Mouse (Mus musculus) MEL (cell line): ENCODE measurements around the gene Lilra5. TPM values are rescaled to one million over a fixed set of nuclear protein-coding genes. Genes with fewer than 3 reads are reported as not detected.
"Not testable (repeated sequence)": the region's sequence is repeated elsewhere in the genome, so short reads cannot be mapped to it uniquely, and the experiment has no call there.

Source experiments
- DNase-seq: peaks from one replicate; pipeline ENCODE4 v3.0.0; 2011; ENCODE audit warnings: low read depth, low spot score
- H3K27ac ChIP-seq: 2 replicates; pipeline ENCODE4 v1.5.1; 2012; ENCODE audit warnings: low read depth, mild to moderate bottlenecking, control low read depth, low read length, moderate library complexity; ENCODE audit not compliant: control insufficient read depth
- H3K27me3 ChIP-seq, 2 experiments: fragments of 150-350 bp in 1 of 2; sonication (generic) in 1 of 2; 2 replicates each; pipeline ENCODE4 v1.6.1; 2012; ENCODE audit warnings: low read length in 2 of 2, mild to moderate bottlenecking in 2 of 2, improper control_type of control experiment in 1 of 2, moderate library complexity in 1 of 2; ENCODE audit not compliant: insufficient read depth in 2 of 2, control insufficient read depth in 1 of 2
- H3K36me3 ChIP-seq, 2 experiments: 2 replicates each; pipeline ENCODE4 v1.6.1; 2012 to 2014; ENCODE audit warnings: low read length in 2 of 2, improper control_type of control experiment in 1 of 2, inconsistent platforms in 1 of 2, mild to moderate bottlenecking in 1 of 2; ENCODE audit not compliant: insufficient read depth in 2 of 2, control insufficient read depth in 1 of 2
- H3K4me1 ChIP-seq, 2 experiments: fragments of 150-350 bp in 1 of 2; sonication (generic) in 1 of 2; 2 replicates each; pipeline ENCODE4 v1.6.1; 2012; ENCODE audit warnings: low read length in 2 of 2, improper control_type of control experiment in 1 of 2, mild to moderate bottlenecking in 1 of 2; ENCODE audit not compliant: insufficient read depth in 2 of 2, control insufficient read depth in 1 of 2
- H3K4me3 ChIP-seq, 2 experiments: fragments of 150-350 bp in 1 of 2; sonication (generic) in 1 of 2; 2 replicates each; pipeline ENCODE4 v1.5.1; 2012; ENCODE audit warnings: low read depth in 2 of 2, low read length in 2 of 2, mild to moderate bottlenecking in 2 of 2, moderate library complexity in 2 of 2, control low read depth in 1 of 2, improper control_type of control experiment in 1 of 2; ENCODE audit not compliant: control insufficient read depth in 1 of 2, insufficient read depth in 1 of 2
- H3K79me2 ChIP-seq: 2 replicates; pipeline ENCODE4 v1.6.1; 2012; ENCODE audit warnings: mild to moderate bottlenecking, low read length, moderate library complexity; ENCODE audit not compliant: control insufficient read depth, poor library complexity, insufficient read depth
- H3K9ac ChIP-seq: 2 replicates; pipeline ENCODE4 v1.6.1; 2012; ENCODE audit warnings: low read depth, mild to moderate bottlenecking, control low read depth, low read length, moderate library complexity; ENCODE audit not compliant: control insufficient read depth, poor library complexity, severe bottlenecking
- H3K9me3 ChIP-seq: fragments of 150-350 bp; sonication (generic); replicated peaks from 2 replicates; pipeline ENCODE4 v1.6.1; 2012; ENCODE audit warnings: mild to moderate bottlenecking, low read length, improper control_type of control experiment, moderate library complexity; ENCODE audit not compliant: insufficient read depth
- E2F4 ChIP-seq: IDR thresholded peaks from 2 replicates; pipeline ENCODE4 v1.6.1; 2011; ENCODE audit warnings: low read depth, low read length, improper control_type of control experiment, borderline replicate concordance
- ELF1 ChIP-seq: IDR thresholded peaks from 2 replicates; pipeline ENCODE4 v1.6.1; 2014; ENCODE audit warnings: low read depth, mild to moderate bottlenecking, inconsistent platforms, low read length, improper control_type of control experiment, moderate library complexity
- ETS1 ChIP-seq: IDR thresholded peaks from 2 replicates; pipeline ENCODE4 v1.6.1; 2012; ENCODE audit warnings: low read depth, mild to moderate bottlenecking, inconsistent platforms, low read length, improper control_type of control experiment, moderate library complexity
- GATA1 ChIP-seq: IDR thresholded peaks from 2 replicates; pipeline ENCODE4 v1.6.1; 2011; ENCODE audit warnings: low read depth, low read length, improper control_type of control experiment
- KAT2A ChIP-seq: conservative IDR thresholded peaks from 2 replicates; pipeline ENCODE4 v1.6.1; 2012; ENCODE audit warnings: low read depth, low read length, improper control_type of control experiment, inconsistent platforms
- MYC ChIP-seq: IDR thresholded peaks from 2 replicates; pipeline ENCODE4 v1.6.1; 2011; ENCODE audit warnings: low read depth, mild to moderate bottlenecking, low read length, improper control_type of control experiment, moderate library complexity
- POLR2A ChIP-seq, 2 experiments: IDR thresholded peaks; 2 replicates each; pipeline ENCODE4 v1.6.1; 2011 to 2012; ENCODE audit warnings: low read length in 2 of 2, mild to moderate bottlenecking in 2 of 2, control low read depth in 1 of 2, improper control_type of control experiment in 1 of 2, low read depth in 1 of 2, moderate library complexity in 1 of 2; ENCODE audit not compliant: control insufficient read depth in 1 of 2, insufficient read depth in 1 of 2, poor library complexity in 1 of 2
- RCOR1 ChIP-seq: IDR thresholded peaks from 2 replicates; pipeline ENCODE4 v1.6.1; 2012; ENCODE audit warnings: low read depth, mild to moderate bottlenecking, inconsistent platforms, low read length, improper control_type of control experiment
- SIN3A ChIP-seq: IDR thresholded peaks from 2 replicates; pipeline ENCODE4 v1.6.1; 2012; ENCODE audit warnings: low read length, improper control_type of control experiment, inconsistent platforms
- SMC3 ChIP-seq: IDR thresholded peaks from 2 replicates; pipeline ENCODE4 v1.6.1; 2011; ENCODE audit warnings: low read depth, low read length, improper control_type of control experiment
- UBTF ChIP-seq: IDR thresholded peaks from 2 replicates; pipeline ENCODE4 v1.6.1; 2012; ENCODE audit warnings: low read depth, mild to moderate bottlenecking, inconsistent platforms, low read length, improper control_type of control experiment, moderate library complexity, borderline replicate concordance; ENCODE audit not compliant: insufficient read depth
- ZMIZ1 ChIP-seq: IDR thresholded peaks from 2 replicates; pipeline ENCODE4 v1.6.1; 2012; ENCODE audit warnings: low read depth, mild to moderate bottlenecking, inconsistent platforms, low read length, improper control_type of control experiment, moderate library complexity
- polyA plus RNA-seq, 2 experiments: library from polyadenylated mRNA; stranded (reverse) in 1 of 2; unstranded in 1 of 2; fragments of >175 nt in 1 of 2; fragments of >200 nt in 1 of 2; gene quantifications; 2 replicates each; pipeline versions ENCODE4 v1.2.1 to v1.2.4; 2012; ENCODE audit warnings: low replicate concordance in 2 of 2, low read depth in 1 of 2; ENCODE audit not compliant: insufficient read length in 2 of 2, insufficient read depth in 1 of 2, missing spikeins in 1 of 2
- total RNA-seq: library from RNA; depleted of rRNA; stranded (reverse); fragments of 300-350 nt; gene quantifications from 2 replicates; pipeline ENCODE4 v1.2.3, GENCODE M21; 2012; rRNA removed

Gene Lilra5
- not detected in 2 replicates for total RNA-seq
- not detected for polyA plus RNA-seq

DNA sequence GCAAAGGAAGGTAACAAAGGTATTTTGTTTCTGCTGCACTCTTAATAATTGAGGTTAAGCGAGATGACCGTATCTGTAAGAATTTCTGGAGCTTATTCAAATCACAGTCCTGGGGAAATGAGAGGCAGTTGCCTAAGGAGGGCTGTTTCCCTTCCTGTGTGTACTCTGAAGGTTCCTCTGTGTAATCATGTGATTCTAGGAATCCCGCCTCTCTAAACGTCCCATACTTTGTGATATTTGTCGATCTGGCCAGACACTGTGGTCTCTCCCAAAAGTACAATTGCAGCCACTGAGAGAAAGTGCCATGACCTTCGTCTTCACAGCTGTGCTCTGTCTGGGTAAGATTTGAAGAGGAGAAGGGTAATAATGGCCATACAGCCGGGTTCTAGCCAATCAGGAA lies at the start of gene Lilra5:
Gene Lilra5, plus strand, starts transcription at position 301 of the 400 bp plus-strand sequence.
- TF ChIP-seq POLR2A (IDR thresholded peaks at IDR 0.05; ENCODE audit: control insufficient read depth in 1 of 2, insufficient read depth in 1 of 2, low read depth in 1 of 2, low read length in 2 of 2, poor library complexity in 1 of 2) (no peak), ETS1 (no peak), KAT2A (no peak), RCOR1 (no peak), E2F4 (no peak), ELF1 (no peak), SIN3A (no peak), MYC (no peak)
- TF ChIP-seq, all 39 proteins: peak for 0
- Histone ChIP-seq H3K79me2 (no peaks in the 10 kb centered on the region), H3K9ac (no peak within 1 kb of the TSS), H3K9me3 (no peaks in the 10 kb centered on the region), H3K36me3 (no peaks in the 10 kb centered on the region), H3K4me3 (no peak within 1 kb of the TSS), H3K27me3 (peaks cover 0 to 2% of the 10 kb centered on the region in 2 experiments; a peak in 3 of 4 replicates), H3K4me1 (no peaks in the 10 kb centered on the region), H3K27ac (no peak within 1 kb of the TSS)
- DNase-seq, result no peak

GRCm38 (mm10) chr7:4207126-4207525 lies 30.4 kb upstream of the Lilra5 start:
- H3K4me1 ChIP-seq, result peaks cover 0 to 3% of the 10 kb centered on the region in 2 experiments; a peak in 1 of 4 replicates
- no peaks in the 10 kb centered on the region for H3K36me3 ChIP-seq
- no peaks in the 10 kb centered on the region for H3K27me3 ChIP-seq
- TF ChIP-seq ZMIZ1, result no peak
- no peak for TF ChIP-seq SMC3
- TF ChIP-seq, all 39 proteins: peak for 0
- no peaks in the 10 kb centered on the region for H3K79me2 ChIP-seq
- no peak overlapping the region for H3K27ac ChIP-seq
- no peak overlapping the region for H3K9ac ChIP-seq
- no peaks in the 10 kb centered on the region for H3K9me3 ChIP-seq
- H3K4me3 ChIP-seq, result no peak overlapping the region
- peak; percentile 19 for DNase-seq

GRCm38 (mm10) chr7:4208626-4209025 lies 28.9 kb upstream of the Lilra5 start:
- no peaks in the 10 kb centered on the region for H3K36me3 ChIP-seq
- TF ChIP-seq SMC3 (no peak), UBTF (no peak), GATA1 (no peak), E2F4 (no peak)

DNA sequence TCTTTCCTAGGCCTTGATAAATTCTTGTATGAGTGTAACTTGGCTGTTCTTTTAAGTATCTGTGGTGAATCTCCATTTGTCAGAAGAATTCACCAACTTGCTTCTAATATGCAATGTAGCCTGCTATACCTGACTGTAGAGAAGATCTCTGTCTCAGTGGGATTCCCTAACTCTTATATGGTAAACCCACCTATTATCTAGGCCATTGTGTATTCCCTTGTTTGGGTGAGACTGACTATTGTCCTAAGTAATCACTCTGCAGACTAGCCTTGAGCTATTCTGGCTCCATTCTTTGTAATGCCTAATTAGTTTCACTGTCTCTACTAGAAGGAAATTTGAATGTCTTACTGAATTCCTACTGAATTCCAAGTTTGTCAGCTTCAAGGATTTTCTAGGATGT lies 24.1 kb upstream of the Lilra5 start:
- H3K79me2 ChIP-seq, H3K27me3 ChIP-seq, H3K4me1 ChIP-seq, DNase-seq, H3K36me3 ChIP-seq, H3K9ac ChIP-seq, H3K27ac ChIP-seq, H3K4me3 ChIP-seq, H3K9me3 ChIP-seq: not testable (repeated sequence)

More at GRCm38 (mm10) chr7:4208626-4209025, 28.9 kb upstream of the Lilra5 start:
- Histone ChIP-seq H3K9ac (no peak overlapping the region), H3K27me3 (no peaks in the 10 kb centered on the region), H3K4me1 (peaks cover 0 to 3% of the 10 kb centered on the region in 2 experiments; a peak in 1 of 4 replicates), H3K9me3 (no peaks in the 10 kb centered on the region), H3K79me2 (no peaks in the 10 kb centered on the region), H3K27ac (no peak overlapping the region), H3K4me3 (no peak overlapping the region)
- DNase-seq, result no peak
